Mouse (Mus musculus) liver, embryonic 16.5 days (tissue): ENCODE data around the gene Aldh1l1. TPM values are rescaled to one million over a fixed set of nuclear protein-coding genes. Genes with fewer than 3 reads are reported as not detected.

Source experiments
- ATAC-seq: fragments of 200-750 bp; cut with Nextera tagmentation; 2 replicates; pipeline ENCODE4 v1.8.0; 2017; ENCODE audit warnings: low read depth, mild to moderate bottlenecking, moderate number of reproducible peaks, moderate library complexity
- H3K27ac ChIP-seq: fragments of 300-500 bp; sonication (generic); 2 replicates; pipeline ENCODE4 v1.5.1; 2014; ENCODE audit warnings: mild to moderate bottlenecking, low read length
- H3K27me3 ChIP-seq: fragments of 300-500 bp; sonication (generic); 2 replicates; pipeline ENCODE4 v1.6.1; 2014; ENCODE audit warnings: low read depth, low read length, mixed read lengths; ENCODE audit not compliant: control insufficient read depth, insufficient read depth
- H3K36me3 ChIP-seq: fragments of 300-500 bp; sonication (generic); 2 replicates; pipeline ENCODE4 v1.6.1; 2014; ENCODE audit warnings: mild to moderate bottlenecking; ENCODE audit not compliant: control insufficient read depth, insufficient read depth
- H3K4me1 ChIP-seq: fragments of 300-500 bp; sonication (generic); 2 replicates; pipeline ENCODE4 v1.6.1; 2014; ENCODE audit warnings: low read depth, low read length, mixed read lengths; ENCODE audit not compliant: control insufficient read depth
- H3K4me2 ChIP-seq: fragments of 300-500 bp; sonication (generic); 2 replicates; pipeline ENCODE4 v1.6.1; 2014; ENCODE audit warnings: low read depth, low read length, mixed read lengths
- H3K4me3 ChIP-seq: fragments of 300-500 bp; sonication (generic); 2 replicates; pipeline ENCODE4 v1.5.1; 2014; ENCODE audit warnings: low read depth, mild to moderate bottlenecking, low read length
- H3K9ac ChIP-seq: fragments of 300-500 bp; sonication (generic); 2 replicates; pipeline ENCODE4 v1.6.1; 2014; ENCODE audit warnings: low read depth, low read length
- H3K9me3 ChIP-seq: fragments of 300-500 bp; sonication (generic); replicated peaks from 2 replicates; pipeline ENCODE4 v1.6.1; 2016; ENCODE audit warnings: low read length; ENCODE audit not compliant: control insufficient read depth
- WGBS: fragments of 180-500 bp; shearing (Covaris S2); extraction: QIAGEN DNeasy Blood & Tissue Kit; methylation state at CpG from one replicate; pipeline ENCODE4 v1.1.7; 2014; ENCODE audit not compliant: insufficient replicate concordance; 5-methylcytosine and 5-hydroxymethylcytosine counted together
- polyA plus RNA-seq: library from polyadenylated mRNA; unstranded; fragments of >200 nt; fragmentation: Nextera tagmentation; extraction: Ambion mirVana; gene quantifications from 2 replicates; pipeline ENCODE4 v1.2.1, GENCODE M21; 2015

Gene Aldh1l1
- polyA plus RNA-seq, 1 experiment from 2014 or later = 48.3 TPM

- Histone ChIP-seq H3K9ac (no peak overlapping the region), H3K9me3 (no peaks in the 10 kb centered on the region), H3K4me1 (no peaks in the 10 kb centered on the region; the same call in 1 of the 2 replicates), H3K4me2 (no peak overlapping the region), H3K27me3 (peaks cover 32% of the 10 kb centered on the region), H3K4me3 (no peak overlapping the region), H3K27ac (no peak overlapping the region), H3K36me3 (no peaks in the 10 kb centered on the region)
- ATAC-seq = no peak
- WGBS = 24% methylated on average over 2 of the region's 2 CpGs
These were observed 25.0 kb upstream of the Aldh1l1 start for GRCm38 (mm10) chr6:90461181-90461580.

- 13% methylated on average over 12 of the region's 12 CpGs for WGBS
- Histone ChIP-seq H3K4me2 (peak overlapping the region; percentile 56), H3K27ac (peak overlapping the region; percentile 29), H3K4me3 (peak overlapping the region; percentile 61), H3K27me3 (peaks cover 32% of the 10 kb centered on the region), H3K9me3 (no peaks in the 10 kb centered on the region), H3K4me1 (no peaks in the 10 kb centered on the region; the same call in 1 of the 2 replicates), H3K36me3 (no peaks in the 10 kb centered on the region), H3K9ac (peak overlapping the region; percentile 34; the same call in 1 of the 2 replicates)
- ATAC-seq = no peak
These were observed 24.5 kb upstream of the Aldh1l1 start for GRCm38 (mm10) chr6:90461771-90462170.

GRCm38 (mm10) chr6:90462181-90462706 is 24.0 kb upstream of the Aldh1l1 start, which contains the start of gene Klf15:
Gene Klf15 (plus strand): TSS chr6:90462576.
- Histone ChIP-seq H3K9ac (peak within 1 kb of the TSS; percentile 68), H3K27ac (peak within 1 kb of the TSS; percentile 86)

GRCm38 (mm10) chr6:90462841-90463227 is 23.4 kb upstream of the Aldh1l1 start:
- Histone ChIP-seq H3K27ac (peak overlapping the region; percentile 86), H3K36me3 (no peaks in the 10 kb centered on the region), H3K4me3 (peak overlapping the region; percentile 61), H3K4me2 (peak overlapping the region; percentile 56), H3K9ac (peak overlapping the region; percentile 68), H3K9me3 (no peaks in the 10 kb centered on the region), H3K27me3 (peaks cover 32% of the 10 kb centered on the region), H3K4me1 (no peaks in the 10 kb centered on the region; the same call in 1 of the 2 replicates)
- under 1% methylated on average over 38 of the region's 38 CpGs for WGBS
- ATAC-seq = no peak

More at GRCm38 (mm10) chr6:90462181-90462706, 24.0 kb upstream of the Aldh1l1 start, which contains the start of gene Klf15:
- ATAC-seq = peak; percentile 53
- Histone ChIP-seq H3K36me3 (no peaks in the 10 kb centered on the region), H3K9me3 (no peaks in the 10 kb centered on the region), H3K4me3 (peak within 1 kb of the TSS; percentile 61), H3K27me3 (peaks cover 32% of the 10 kb centered on the region), H3K4me1 (no peaks in the 10 kb centered on the region; the same call in 1 of the 2 replicates), H3K4me2 (peak within 1 kb of the TSS; percentile 56)
- under 1% methylated on average over 66 of the region's 70 CpGs for WGBS

- ATAC-seq = peak; percentile 81
- Histone ChIP-seq H3K9me3 (no peaks in the 10 kb centered on the region), H3K4me3 (peak overlapping the region; percentile 61), H3K27ac (peak overlapping the region; percentile 86), H3K36me3 (no peaks in the 10 kb centered on the region), H3K27me3 (peaks cover 32% of the 10 kb centered on the region), H3K4me2 (peak overlapping the region; percentile 56), H3K9ac (peak overlapping the region; percentile 68), H3K4me1 (no peaks in the 10 kb centered on the region; the same call in 1 of the 2 replicates)
- 2% methylated on average over 31 of the region's 31 CpGs for WGBS
These were observed 22.9 kb upstream of the Aldh1l1 start for GRCm38 (mm10) chr6:90463228-90463862.

- H3K27me3 ChIP-seq = peaks cover 32% of the 10 kb centered on the region
These were observed 22.3 kb upstream of the Aldh1l1 start for GRCm38 (mm10) chr6:90463890-90464421.

GRCm38 (mm10) chr6:90465028-90465640 is 21.1 kb upstream of the Aldh1l1 start:
- H3K4me1 ChIP-seq = no peaks in the 10 kb centered on the region; the same call in 1 of the 2 replicates
- H3K9me3 ChIP-seq = no peaks in the 10 kb centered on the region
- ATAC-seq = peak; percentile 12; the same call in 1 of the 2 replicates
- H3K27me3 ChIP-seq = peaks cover 32% of the 10 kb centered on the region
- H3K36me3 ChIP-seq = no peaks in the 10 kb centered on the region
- H3K4me2 ChIP-seq = peak overlapping the region; percentile 36
- H3K27ac ChIP-seq = peak overlapping the region; percentile 83
- 55% methylated on average over 11 of the region's 11 CpGs for WGBS
- H3K4me3 ChIP-seq = peak overlapping the region; percentile 31
- 0 out of 2 replicates have a peak overlapping the region, but pooled peaks have one; percentile 25 for H3K9ac ChIP-seq

More at GRCm38 (mm10) chr6:90463890-90464421, 22.3 kb upstream of the Aldh1l1 start:
- 39% methylated on average over 7 of the region's 7 CpGs for WGBS
- Histone ChIP-seq H3K27ac (peak overlapping the region; percentile 54), H3K4me3 (peak overlapping the region; percentile 61), H3K9me3 (no peaks in the 10 kb centered on the region), H3K9ac (peak overlapping the region; percentile 10), H3K4me2 (peak overlapping the region; percentile 56; the same call in 1 of the 2 replicates), H3K4me1 (no peaks in the 10 kb centered on the region; the same call in 1 of the 2 replicates), H3K36me3 (no peaks in the 10 kb centered on the region)
- no peak for ATAC-seq

GRCm38 (mm10) chr6:90466079-90466478 is 20.1 kb upstream of the Aldh1l1 start:
- 0 out of 2 replicates have a peak, but pooled peaks have one; percentile 10 for ATAC-seq
- Histone ChIP-seq H3K4me1 (no peaks in the 10 kb centered on the region; the same call in 1 of the 2 replicates), H3K9me3 (no peaks in the 10 kb centered on the region), H3K4me3 (peak overlapping the region; percentile 14; the same call in 1 of the 2 replicates), H3K27me3 (peaks cover 29% of the 10 kb centered on the region), H3K36me3 (no peaks in the 10 kb centered on the region; the same call in 1 of the 2 replicates), H3K4me2 (peak overlapping the region; percentile 48), H3K9ac (peak overlapping the region; percentile 10; the same call in 1 of the 2 replicates), H3K27ac (peak overlapping the region; percentile 83)
- 50% methylated on average over 10 of the region's 10 CpGs for WGBS
